Mouse (Mus musculus) hematopoietic stem cell, adult 5-6 weeks (primary cell): ENCODE data around the gene Xirp2. TPM values are rescaled to one million over a fixed set of nuclear protein-coding genes. Genes with fewer than 3 reads are reported as not detected.
A peak's percentile ranks its signal among the peaks of the same experiment; 100 is the strongest.
"Not testable (repeated sequence)": the region's sequence is repeated elsewhere in the genome, so short reads cannot be mapped to it uniquely, and the experiment has no call there.

Experiments
- ATAC-seq, 2 experiments: fragments of 125-278 bp in 1 of 2; replicated peaks in 1 of 2; 2 replicates each; pipeline ENCODE4 v1.8.0; 2016 to 2017; ENCODE audit warnings: inconsistent platforms in 2 of 2, mild to moderate bottlenecking in 2 of 2, moderate number of reproducible peaks in 2 of 2, low read depth in 1 of 2, moderate TSS enrichment in 1 of 2; ENCODE audit not compliant: low FRiP score in 2 of 2, poor library complexity in 2 of 2, severe bottlenecking in 2 of 2, insufficient read depth in 1 of 2, low TSS enrichment in 1 of 2
- total RNA-seq: library from RNA; stranded (forward); fragments of 172-1452, 232-1000 nt; gene quantifications from 2 replicates; pipeline ENCODE4 v1.2.3, GENCODE M21; 2017

Xirp2 gene
- total RNA-seq: not detected in 2 replicates

DNA sequence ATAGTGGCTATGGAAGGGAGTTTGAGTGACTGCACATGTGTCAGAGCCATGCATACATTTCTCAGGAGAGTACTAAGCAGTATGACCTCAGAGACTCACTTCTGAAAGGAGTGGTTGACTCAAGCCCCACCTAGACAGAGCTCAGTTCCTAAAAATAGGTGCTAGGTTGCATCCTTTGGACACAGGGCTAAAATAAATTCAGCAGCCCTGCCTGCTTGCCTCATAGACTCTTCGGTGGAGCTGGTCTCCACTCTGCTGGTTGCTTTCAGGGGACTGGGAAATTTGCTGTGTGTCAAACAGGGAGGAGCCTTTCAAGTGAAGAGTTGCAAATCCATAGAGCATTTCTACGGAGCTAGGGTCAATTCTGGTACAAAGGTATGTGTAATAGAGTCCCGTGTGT lies at the start of gene Xirp2:
Gene Xirp2 (plus strand): TSS at position 223 of the 400 bp plus-strand sequence.
- ATAC-seq: no peak

GRCm38 (mm10) chr2:67413425-67413824 lies 32.4 kb upstream of the Xirp2 start, which contains the start of gene Gm21830:
Gene Gm21830 (plus strand): TSS chr2:67413725.
- ATAC-seq: not testable (repeated sequence)

DNA sequence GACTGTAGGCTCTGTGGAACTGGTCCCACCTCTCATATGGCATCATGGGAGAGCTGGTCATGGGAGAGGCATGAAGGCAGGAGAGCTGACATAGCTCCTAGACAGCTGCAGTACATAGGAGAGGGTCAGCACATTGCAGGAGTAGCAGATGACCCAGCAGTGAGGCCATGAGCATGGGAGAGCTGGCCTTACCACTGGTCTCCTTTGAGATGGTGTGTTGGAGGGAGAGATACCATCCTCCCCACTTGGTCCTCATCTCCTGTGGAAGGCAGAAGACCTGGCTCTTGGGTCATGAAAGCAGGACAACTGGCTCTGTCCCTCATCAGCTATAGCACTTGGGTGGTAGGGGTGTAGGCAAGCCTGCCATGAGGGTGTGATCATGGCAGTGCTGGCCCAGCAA lies 24.9 kb upstream of the Xirp2 start:
- no peak for ATAC-seq

GRCm38 (mm10) chr2:67422799-67423198 lies 23.0 kb upstream of the Xirp2 start:
- no peak for ATAC-seq

DNA sequence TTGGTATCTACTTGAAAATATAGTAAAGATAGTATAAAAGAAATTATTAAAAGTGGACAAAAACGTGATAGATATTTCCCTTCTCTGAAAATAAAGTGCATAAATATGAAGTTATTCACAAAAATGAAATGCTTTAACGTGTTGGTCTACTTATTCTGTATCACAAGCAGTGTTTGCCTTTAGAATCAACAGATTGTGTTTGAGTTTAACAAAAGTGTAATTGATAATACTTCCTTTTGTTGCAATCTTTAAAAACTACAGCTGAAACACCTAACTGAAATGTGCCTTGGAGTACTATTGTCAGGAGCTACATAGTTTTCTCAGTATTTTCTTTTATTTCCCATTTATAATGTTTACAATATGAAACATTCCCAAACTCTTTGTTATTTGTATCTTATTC lies 12.7 kb upstream of the Xirp2 start, which contains the start of gene Gm26727:
Gene Gm26727 (minus strand): TSS at position 101 of the 400 bp plus-strand sequence.
- no peak for ATAC-seq

- no peak for ATAC-seq
Observed at GRCm38 (mm10) chr2:67438309-67438708, 7.5 kb upstream of the Xirp2 start.

- no peak for ATAC-seq
Observed at GRCm38 (mm10) chr2:67446772-67447171, 970 bp downstream of the Xirp2 start.

- no peak for ATAC-seq
Observed at GRCm38 (mm10) chr2:67447206-67447605, 1.4 kb downstream of the Xirp2 start.

- ATAC-seq: no peak
Observed at GRCm38 (mm10) chr2:67460857-67461256, 15.1 kb downstream of the Xirp2 start.

- ATAC-seq: no peak
Observed at GRCm38 (mm10) chr2:67467036-67467435, 21.2 kb downstream of the Xirp2 start.

DNA sequence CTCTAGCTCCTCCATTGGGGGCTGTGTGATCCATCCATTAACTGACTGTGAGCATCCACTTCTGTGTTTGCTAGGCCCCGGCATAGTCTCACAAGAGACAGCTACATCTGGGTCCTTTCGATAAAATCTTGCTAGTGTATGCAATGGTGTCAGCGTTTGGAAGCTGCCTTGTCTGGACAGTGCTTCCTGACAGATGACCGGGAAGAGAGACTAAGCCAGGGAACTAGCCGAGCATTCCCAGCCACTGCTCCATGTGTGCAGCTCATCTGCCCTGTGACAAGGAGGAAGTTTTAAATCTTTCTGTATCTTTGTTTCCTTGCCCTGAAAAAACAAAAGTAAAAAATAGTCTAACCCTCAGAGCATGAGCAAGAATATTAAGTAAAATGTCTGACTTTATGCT lies 24.2 kb downstream of the Xirp2 start:
- ATAC-seq: not testable (repeated sequence)

DNA sequence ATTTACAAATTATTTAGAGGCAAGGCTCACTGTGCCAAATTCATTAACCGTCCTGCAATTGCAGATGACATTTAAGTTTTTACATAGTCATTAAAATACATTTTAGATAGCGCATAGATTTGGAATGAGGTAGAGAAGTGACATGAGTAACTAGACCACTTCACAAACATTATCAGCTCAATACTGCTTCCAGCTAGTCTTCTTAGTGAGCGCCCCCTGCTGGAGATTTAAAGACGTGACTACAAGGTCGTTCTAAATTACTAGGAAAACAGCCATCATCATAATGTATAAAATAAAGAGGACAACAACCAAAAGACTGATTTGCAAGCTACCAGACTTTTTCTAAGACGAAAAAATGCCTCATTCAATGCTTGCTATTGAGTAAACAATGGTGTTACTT lies 32.0 kb downstream of the Xirp2 start:
- ATAC-seq: peak; percentile 56 to 62; a peak in 1 of 4 replicates

- no peak for ATAC-seq
Observed at GRCm38 (mm10) chr2:67481051-67481450, 35.2 kb downstream of the Xirp2 start.

DNA sequence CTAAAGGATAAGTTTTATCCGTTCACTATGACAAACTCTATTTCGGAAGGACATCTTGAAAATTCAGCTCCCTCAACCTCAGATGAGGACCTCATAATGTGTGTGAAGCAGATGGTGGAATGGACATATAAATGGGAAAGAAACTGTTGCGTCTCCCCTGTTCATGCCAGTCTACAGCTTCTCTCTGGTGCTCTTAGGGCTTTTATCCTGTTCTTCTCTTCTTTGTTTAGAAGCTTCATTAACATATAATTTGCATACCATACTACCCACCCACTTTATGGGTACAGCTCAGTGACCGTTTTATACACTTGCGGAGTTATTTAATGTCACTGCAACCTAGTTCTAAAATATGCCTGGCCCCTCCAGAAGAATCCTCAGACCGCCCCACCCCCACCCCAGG lies 40.9 kb downstream of the Xirp2 start:
- ATAC-seq: no peak

- ATAC-seq: no peak
Observed at GRCm38 (mm10) chr2:67487162-67487561, 41.4 kb downstream of the Xirp2 start.

DNA sequence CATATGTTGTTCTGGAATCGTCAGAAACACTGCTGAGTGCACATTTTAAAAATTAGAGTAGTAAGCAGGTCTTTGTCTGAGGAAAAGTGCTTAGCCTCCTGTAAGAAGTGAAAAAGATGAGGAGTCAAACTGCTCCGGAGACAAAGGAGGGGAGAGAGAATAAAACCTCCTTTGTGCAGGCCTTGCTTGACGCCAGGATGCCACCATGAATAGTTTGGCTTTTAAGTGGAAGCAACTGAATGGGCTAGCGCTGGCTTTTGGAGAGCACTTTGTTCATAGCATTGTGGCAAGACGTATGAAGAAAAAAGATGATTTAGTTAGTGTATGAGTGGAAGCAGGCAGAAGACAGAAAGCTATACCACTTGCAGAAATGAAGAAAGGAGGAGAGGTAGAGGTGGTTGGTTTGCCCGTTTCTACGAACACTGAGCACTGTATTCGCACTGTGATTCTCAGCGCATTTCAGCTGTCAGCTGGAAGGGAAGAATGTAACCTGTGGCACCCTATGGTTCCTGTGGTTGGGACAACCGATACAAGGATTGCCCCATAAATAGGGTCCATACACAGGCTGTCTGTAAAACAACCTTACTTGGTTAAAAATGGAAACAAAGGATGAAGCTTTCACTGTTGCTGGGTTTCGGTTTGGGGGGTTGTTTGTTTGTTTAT lies 42.8 kb downstream of the Xirp2 start:
- ATAC-seq: no peak

- no peak for ATAC-seq
Observed at GRCm38 (mm10) chr2:67489128-67489492, 43.3 kb downstream of the Xirp2 start.

GRCm38 (mm10) chr2:67505457-67505856 lies 59.7 kb downstream of the Xirp2 start:
- ATAC-seq: no peak

GRCm38 (mm10) chr2:67516405-67516804 lies 70.6 kb downstream of the Xirp2 start:
- ATAC-seq: no peak
